In the genomic region with DNA sequence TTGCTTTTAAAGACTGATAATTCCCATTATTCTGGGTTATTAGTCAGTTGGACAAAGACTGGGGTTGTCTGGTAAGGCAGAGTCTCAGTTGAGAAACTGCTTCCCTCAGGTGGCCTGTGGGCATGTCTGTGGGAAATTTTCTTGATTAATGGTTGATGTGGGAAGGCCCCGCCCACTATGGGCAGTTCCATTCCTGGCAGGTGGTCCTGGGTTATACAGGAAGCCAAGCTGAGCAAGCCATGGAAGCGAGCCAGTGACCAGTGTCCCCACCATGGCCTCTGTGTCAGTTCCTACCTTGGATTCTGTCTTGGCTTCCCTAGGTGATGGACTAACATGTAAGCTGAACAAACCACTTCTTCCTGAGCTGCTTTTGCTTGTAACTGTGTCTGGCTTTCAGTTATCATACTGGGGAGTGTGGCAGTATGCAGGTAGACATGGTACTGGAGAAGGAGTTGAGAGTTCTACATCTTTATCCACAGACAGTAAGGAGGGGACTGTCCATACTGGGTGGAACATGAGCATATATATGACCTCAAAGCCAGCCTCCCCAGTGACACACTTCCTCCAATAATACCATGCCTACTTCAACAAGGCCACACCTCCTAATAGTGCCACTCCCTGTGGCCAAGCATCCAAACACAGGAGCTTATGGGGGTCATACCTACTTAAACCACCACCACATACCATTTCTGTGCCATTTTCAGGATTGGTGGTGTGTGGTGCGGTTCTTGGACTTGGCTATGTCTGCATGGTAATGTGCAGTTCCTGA, we compare ENCODE assay signal across 1 mouse cellular context.
TF ChIP-seq lines count a peak whose summit lies in the region.

No protein-coding gene starts in this region.

TF ChIP-seq in MEL, 35 proteins besides CTCF, POLR2A, EP300 and RAD21:
- TF ChIP-seq ETS1 (IDR thresholded peaks at IDR 0.05; ENCODE audit: low read depth, low read length) (no peak), NRF1 (IDR thresholded peaks at IDR 0.05; ENCODE audit: insufficient read depth, low read depth, low read length, poor library complexity, severe bottlenecking) (no peak), GATA1 (IDR thresholded peaks at IDR 0.05; ENCODE audit: low read depth, low read length) (no peak), ZMIZ1 (IDR thresholded peaks at IDR 0.05; ENCODE audit: low read depth, low read length) (no peak), MEF2A (IDR thresholded peaks at IDR 0.05; ENCODE audit: extremely low read depth, insufficient replicate concordance, low read depth, low read length, poor library complexity, severe bottlenecking) (no peak), MAFK (IDR thresholded peaks at IDR 0.05; ENCODE audit: borderline replicate concordance, low read depth, low read length) (no peak), TBP (IDR thresholded peaks at IDR 0.05; ENCODE audit: low read depth, low read length) (no peak), SIN3A (IDR thresholded peaks at IDR 0.05; ENCODE audit: low read length) (no peak), JUND (IDR thresholded peaks at IDR 0.05; ENCODE audit: low read depth, low read length) (no peak), ZC3H11A (IDR thresholded peaks at IDR 0.05; ENCODE audit: low read depth, low read length) (no peak)
